Comparison of ENCODE assay signal across 9 mouse cellular contexts in genomic region chr14:86484247-86484646, GRCm38 (mm10).
DNase-seq lines count a peak whose midpoint lies in the region; ATAC-seq lines count a peak whose summit lies in the region.
"Had no signal": no experiment of that assay in that cellular context is flagged by ENCODE, and none has a peak within 500 bp of the region (broad histone marks: within the 10 kb centered on the region; RNA-seq: fewer than 3 reads in every experiment).

No protein-coding gene starts in this region.

- no peak overlapping the region for H3K9ac ChIP-seq in midbrain, embryonic 16.5 days (ENCODE audit: low read depth, low read length)
- H3K9ac ChIP-seq: forebrain, embryonic 12.5 days had no signal

- H3K27me3 ChIP-seq in midbrain, embryonic 16.5 days (ENCODE audit: control insufficient read depth, insufficient read depth, low read depth, low read length): no peaks in the 10 kb centered on the region
- H3K27me3 ChIP-seq: forebrain, embryonic 12.5 days had no signal

- H3K4me2 ChIP-seq in midbrain, embryonic 16.5 days (ENCODE audit: low read length): no peak overlapping the region
- H3K4me2 ChIP-seq: forebrain, embryonic 12.5 days had no signal

- H3K4me3 ChIP-seq in midbrain, embryonic 16.5 days (ENCODE audit: low read depth, low read length): no peak overlapping the region
- H3K4me3 ChIP-seq: forebrain, embryonic 12.5 days had no signal

- no peaks in the 10 kb centered on the region for H3K9me3 ChIP-seq in midbrain, embryonic 16.5 days (replicated peaks; ENCODE audit: control insufficient read depth, low read length, poor library complexity, severe bottlenecking)
- H3K9me3 ChIP-seq: forebrain, embryonic 12.5 days had no signal

- no peaks in the 10 kb centered on the region for H3K4me1 ChIP-seq in midbrain, embryonic 16.5 days (ENCODE audit: control insufficient read depth, insufficient read depth, low read length)
- H3K4me1 ChIP-seq: forebrain, embryonic 12.5 days had no signal

- peak; percentile 81 for ATAC-seq in cerebellum, adult (ENCODE audit: insufficient number of reproducible peaks, low FRiP score, low TSS enrichment)
- ATAC-seq in midbrain, embryonic 16.5 days: no peak

- H3K36me3 ChIP-seq in midbrain, embryonic 16.5 days (ENCODE audit: control insufficient read depth, insufficient read depth, low read length): no peaks in the 10 kb centered on the region
- H3K36me3 ChIP-seq: forebrain, embryonic 12.5 days had no signal

- DNase-seq in kidney, adult 11 months: peak; percentile 9
- no peak for DNase-seq in kidney, adult 18-20 months
- peak; percentile 63 for DNase-seq in cerebellum, adult 9-11 months
- peak; percentile 34 to 46 for DNase-seq in layer of hippocampus, postnatal 10 days (ENCODE audit: low spot score in 2 of 2)
- no peak for DNase-seq in right cerebral cortex, postnatal 25 days
- DNase-seq: thymus, postnatal 25 days had no signal

- WGBS in midbrain, embryonic 16.5 days: 84% methylated on average over 5 of the region's 5 CpGs

- no peak overlapping the region for H3K27ac ChIP-seq in midbrain, embryonic 16.5 days (ENCODE audit: low read length)
- H3K27ac ChIP-seq: forebrain, embryonic 12.5 days had no signal

Comparison
In these comparisons a context has a peak if more than half of its experiments do, and no peak if none do; other contexts are left out.
1. DNase-seq: peak in kidney, adult 11 months (single experiment), cerebellum, adult 9-11 months (single experiment) and layer of hippocampus, postnatal 10 days (2 of 2); none in kidney, adult 18-20 months (single experiment) and right cerebral cortex, postnatal 25 days (single experiment).